Mouse (Mus musculus) liver, embryonic 12.5 days (tissue): Measurements from ENCODE around the gene Atg7. TPM values are rescaled to one million over a fixed set of nuclear protein-coding genes. Genes with fewer than 3 reads are reported as not detected.

ENCODE experiments used
- ATAC-seq: fragments of 200-750 bp; cut with Nextera tagmentation; 2 replicates; pipeline ENCODE4 v1.8.0; 2017; ENCODE audit warnings: moderate number of reproducible peaks, mild to moderate bottlenecking, moderate library complexity
- H3K27ac ChIP-seq: fragments of 300-500 bp; sonication (generic); 2 replicates; pipeline ENCODE4 v1.5.1; 2016; ENCODE audit warnings: mild to moderate bottlenecking
- H3K27me3 ChIP-seq: fragments of 300-500 bp; sonication (generic); replicated peaks from 2 replicates; pipeline ENCODE4 v1.6.1; 2016; ENCODE audit warnings: mild to moderate bottlenecking, moderate library complexity
- H3K36me3 ChIP-seq: fragments of 300-500 bp; sonication (generic); 2 replicates; pipeline ENCODE4 v1.6.1; 2016; ENCODE audit warnings: mild to moderate bottlenecking, moderate library complexity
- H3K4me1 ChIP-seq: fragments of 300-500 bp; sonication (generic); 2 replicates; pipeline ENCODE4 v1.6.1; 2016
- H3K4me2 ChIP-seq: fragments of 300-500 bp; sonication (generic); 2 replicates; pipeline ENCODE4 v1.6.1; 2016; ENCODE audit warnings: mild to moderate bottlenecking, moderate library complexity
- H3K4me3 ChIP-seq: fragments of 300-500 bp; sonication (generic); 2 replicates; pipeline ENCODE4 v1.5.1; 2016; ENCODE audit warnings: mild to moderate bottlenecking, moderate library complexity
- H3K9ac ChIP-seq: fragments of 300-500 bp; sonication (generic); 2 replicates; pipeline ENCODE4 v1.6.1; 2016; ENCODE audit warnings: mild to moderate bottlenecking, moderate library complexity
- H3K9me3 ChIP-seq: fragments of 300-500 bp; sonication (generic); replicated peaks from 2 replicates; pipeline ENCODE4 v1.6.1; 2016; ENCODE audit warnings: mild to moderate bottlenecking, moderate library complexity
- WGBS: fragments of 180-500 bp; shearing (Covaris S2); methylation state at CpG from one replicate; pipeline ENCODE4 v1.1.7; 2016; ENCODE audit not compliant: insufficient replicate concordance; 5-methylcytosine and 5-hydroxymethylcytosine counted together
- polyA plus RNA-seq: library from polyadenylated mRNA; unstranded; fragments of >200 nt; fragmentation: Nextera tagmentation; extraction: Ambion mirVana; gene quantifications from 2 replicates; pipeline ENCODE4 v1.2.1, GENCODE M21; 2016

Atg7 gene
- polyA plus RNA-seq, 1 experiment from 2014 or later = 15.0 TPM

DNA sequence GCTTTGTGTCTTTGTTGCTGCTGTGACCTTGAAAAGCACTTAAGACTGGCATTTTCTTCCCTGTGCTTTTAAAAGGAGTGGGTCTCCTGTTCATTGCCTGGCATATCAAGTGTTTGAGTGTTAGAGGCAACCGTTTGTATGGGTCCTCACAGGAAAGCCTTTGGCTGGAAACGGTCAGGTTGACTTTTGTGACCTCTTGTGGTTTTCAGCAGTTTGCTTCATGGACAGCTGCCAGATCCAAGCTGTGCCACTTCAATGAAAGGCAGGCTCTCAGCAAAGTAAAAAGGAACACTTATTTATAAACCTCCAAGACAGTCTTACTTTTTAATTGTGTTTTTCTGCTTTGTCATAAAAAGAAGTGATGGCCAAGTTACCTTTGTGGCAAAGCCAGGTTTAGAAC is 47.8 kb downstream of the Atg7 start:
- Histone ChIP-seq H3K4me2 (no peak overlapping the region), H3K4me1 (no peaks in the 10 kb centered on the region), H3K36me3 (peaks cover 11% of the 10 kb centered on the region; the same call in 1 of the 2 replicates), H3K4me3 (no peak overlapping the region), H3K9ac (no peak overlapping the region), H3K27me3 (no peaks in the 10 kb centered on the region), H3K9me3 (no peaks in the 10 kb centered on the region), H3K27ac (no peak overlapping the region)
- 46% methylated on average over 2 of the region's 2 CpGs for WGBS
- ATAC-seq = no peak

DNA sequence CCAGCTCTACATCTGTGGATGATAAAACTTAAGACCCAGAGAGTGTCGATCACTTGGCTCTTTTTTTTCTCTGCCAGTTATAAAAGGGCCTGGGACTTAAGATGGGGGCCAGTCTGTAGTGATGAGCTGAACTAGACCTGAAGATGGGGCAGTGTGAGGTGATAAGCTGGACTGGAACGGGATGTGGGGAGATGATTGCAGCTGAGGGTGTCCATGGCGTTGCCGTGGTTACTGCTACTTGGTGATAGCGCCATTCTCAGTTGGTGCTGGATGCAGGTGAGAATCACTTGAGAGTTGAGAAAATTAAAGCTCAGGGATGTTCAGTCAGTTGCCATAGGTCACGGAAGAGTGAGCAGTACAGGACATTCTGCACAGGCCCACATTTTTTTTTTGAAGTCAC is 48.6 kb downstream of the Atg7 start:
- WGBS = 75% methylated on average over 6 of the region's 6 CpGs
- Histone ChIP-seq H3K36me3 (0 out of 2 replicates have a peak, but pooled peaks cover 3% of the 10 kb centered on the region), H3K27ac (no peak overlapping the region), H3K4me1 (no peaks in the 10 kb centered on the region), H3K4me2 (no peak overlapping the region), H3K9ac (no peak overlapping the region), H3K27me3 (no peaks in the 10 kb centered on the region), H3K9me3 (no peaks in the 10 kb centered on the region), H3K4me3 (no peak overlapping the region)
- ATAC-seq = no peak

DNA sequence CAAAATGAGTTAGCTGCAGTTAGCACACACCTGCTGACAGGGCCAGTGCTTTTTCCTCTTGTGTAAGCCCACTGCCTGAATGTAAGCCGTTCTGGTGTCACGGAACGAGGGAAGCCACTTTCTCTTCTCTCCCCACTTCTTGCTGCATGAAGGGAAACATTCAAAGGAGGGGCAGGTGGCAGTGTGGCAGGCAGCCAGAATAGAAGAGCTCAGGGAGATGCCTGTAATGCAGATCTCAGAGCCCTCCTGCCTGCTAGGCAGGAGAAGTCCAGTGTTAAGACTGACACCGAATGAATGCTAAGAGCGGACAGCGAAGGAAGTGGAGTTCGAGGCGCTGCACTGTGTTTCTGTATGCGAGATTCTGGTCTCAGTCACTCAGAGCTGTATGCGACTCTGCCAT is 49.8 kb downstream of the Atg7 start:
- Histone ChIP-seq H3K4me1 (no peaks in the 10 kb centered on the region), H3K36me3 (peaks cover 6% of the 10 kb centered on the region; the same call in 1 of the 2 replicates), H3K4me3 (no peak overlapping the region), H3K4me2 (no peak overlapping the region), H3K9me3 (no peaks in the 10 kb centered on the region), H3K27me3 (no peaks in the 10 kb centered on the region), H3K9ac (no peak overlapping the region), H3K27ac (no peak overlapping the region)
- ATAC-seq = no peak
- WGBS = 84% methylated on average over 10 of the region's 10 CpGs

DNA sequence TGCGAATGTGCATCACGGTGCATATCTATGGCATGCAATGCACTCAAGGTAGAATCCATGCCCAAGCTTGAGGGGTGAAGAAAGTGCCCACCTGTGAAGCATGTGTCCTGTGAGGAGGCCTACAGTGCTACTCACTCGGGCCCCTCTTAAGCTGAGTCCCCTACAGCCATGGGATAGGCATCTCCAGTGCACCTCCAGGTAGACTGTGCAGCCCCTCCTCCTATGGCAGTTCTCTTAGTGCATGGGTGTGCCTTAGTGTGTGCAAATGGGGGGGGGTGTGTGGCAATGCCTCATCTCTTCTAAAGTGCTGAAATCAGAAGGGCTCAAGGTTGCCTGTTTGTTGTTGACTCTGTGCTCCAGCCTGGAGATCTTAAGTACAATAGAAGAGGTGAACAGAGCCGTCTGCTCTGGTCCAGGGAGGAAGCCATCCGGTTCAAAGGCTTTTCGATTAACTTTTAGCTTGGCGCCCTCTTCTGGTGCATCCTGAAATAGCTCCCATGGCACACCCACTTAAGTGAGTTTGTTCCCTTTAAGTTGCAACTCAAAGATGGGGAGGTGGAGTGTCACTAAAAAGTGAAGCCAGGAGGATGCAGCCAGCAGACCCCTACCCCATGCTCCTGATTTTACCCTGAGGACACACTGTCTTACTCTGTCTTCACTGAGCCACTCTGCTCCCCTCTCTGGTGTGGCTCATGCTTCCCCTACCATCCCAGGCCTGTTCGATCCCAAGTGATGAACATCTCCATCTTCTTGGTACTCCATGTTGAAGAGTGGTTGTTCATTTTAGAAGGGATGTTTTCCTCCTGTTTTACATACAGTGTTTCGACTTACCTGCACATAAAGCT is 55.0 kb downstream of the Atg7 start:
- Histone ChIP-seq H3K9ac (no peak overlapping the region), H3K27me3 (no peaks in the 10 kb centered on the region), H3K4me3 (no peak overlapping the region), H3K4me1 (no peaks in the 10 kb centered on the region), H3K4me2 (no peak overlapping the region), H3K9me3 (no peaks in the 10 kb centered on the region), H3K36me3 (peaks cover 19% of the 10 kb centered on the region), H3K27ac (no peak overlapping the region)
- ATAC-seq = no peak; the same call in 1 of the 2 replicates
- WGBS = 39% methylated on average over 9 of the region's 9 CpGs

DNA sequence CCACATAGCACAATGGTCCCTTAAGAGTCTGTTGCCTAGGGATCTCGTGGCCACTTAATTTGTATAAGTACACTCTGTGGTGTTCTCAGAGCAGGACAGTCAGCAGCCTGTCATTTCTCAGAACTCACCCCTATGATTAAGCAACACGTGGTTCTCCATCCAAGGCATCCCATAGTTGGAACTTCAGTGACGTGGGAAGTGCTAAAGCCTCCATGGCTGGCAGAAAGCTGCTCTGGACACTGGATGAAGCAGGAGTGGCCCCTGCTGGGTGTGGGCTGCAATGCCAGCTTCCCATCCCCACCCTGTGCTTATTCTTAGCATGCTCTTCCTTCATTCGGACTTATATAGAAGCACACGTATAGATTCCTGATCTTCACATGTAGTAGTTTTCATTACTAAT is 55.7 kb downstream of the Atg7 start:
- Histone ChIP-seq H3K36me3 (peaks cover 17% of the 10 kb centered on the region), H3K27me3 (no peaks in the 10 kb centered on the region), H3K27ac (no peak overlapping the region), H3K4me2 (no peak overlapping the region), H3K9ac (no peak overlapping the region), H3K4me3 (no peak overlapping the region), H3K4me1 (no peaks in the 10 kb centered on the region), H3K9me3 (no peaks in the 10 kb centered on the region)
- WGBS = 61% methylated on average over 5 of the region's 5 CpGs
- no peak for ATAC-seq

DNA sequence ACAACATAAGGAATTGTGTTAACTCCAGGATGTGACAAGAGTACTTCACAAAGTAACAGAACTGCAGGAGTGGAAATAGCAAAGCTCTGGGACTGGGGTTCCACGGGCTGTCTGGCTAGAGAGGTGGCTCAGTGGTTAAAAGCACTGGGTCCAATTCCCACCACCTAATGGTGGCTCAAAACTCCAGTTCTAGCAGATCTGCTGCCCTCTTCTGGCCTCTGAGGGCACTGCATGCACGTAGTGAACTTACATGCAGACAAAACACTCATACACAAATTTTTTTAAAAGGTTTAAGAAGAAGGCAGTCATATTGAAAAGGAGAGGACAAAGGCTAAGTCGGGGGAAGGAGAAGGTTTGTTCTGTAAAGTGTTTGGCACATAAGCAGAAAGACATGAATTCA is 57.8 kb downstream of the Atg7 start:
- Histone ChIP-seq H3K36me3 (peaks cover 22% of the 10 kb centered on the region), H3K4me1 (no peaks in the 10 kb centered on the region), H3K9ac (no peak overlapping the region), H3K4me3 (no peak overlapping the region), H3K27ac (no peak overlapping the region), H3K4me2 (no peak overlapping the region), H3K27me3 (no peaks in the 10 kb centered on the region), H3K9me3 (no peaks in the 10 kb centered on the region)
- 64% methylated on average over 3 of the region's 3 CpGs for WGBS
- ATAC-seq = no peak

DNA sequence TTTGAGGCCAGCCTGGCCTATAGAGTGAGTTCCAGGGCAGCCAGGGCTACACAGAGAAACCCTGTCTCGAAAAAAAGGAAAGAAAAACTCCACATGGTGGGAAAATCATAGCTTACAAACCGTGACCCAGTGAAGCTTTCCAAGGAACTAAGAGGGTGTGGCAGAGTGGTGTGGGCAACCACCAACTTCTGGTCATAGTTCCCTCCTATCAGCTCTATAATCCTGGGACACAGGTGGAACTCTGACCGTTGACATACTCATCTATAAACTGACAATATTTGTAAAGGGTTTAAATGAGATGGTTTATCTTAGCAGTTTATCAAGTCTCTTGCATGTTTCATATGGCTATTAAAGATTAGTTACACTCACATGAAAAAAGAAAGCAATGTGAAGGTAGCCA is 64.1 kb downstream of the Atg7 start:
- H3K27ac ChIP-seq = no peak overlapping the region
- H3K36me3 ChIP-seq = peaks cover 13% of the 10 kb centered on the region
- no peak overlapping the region for H3K9ac ChIP-seq
- H3K4me2 ChIP-seq = no peak overlapping the region
- WGBS = 63% methylated on average over 3 of the region's 3 CpGs
- no peaks in the 10 kb centered on the region for H3K9me3 ChIP-seq
- no peak for ATAC-seq
- H3K27me3 ChIP-seq = no peaks in the 10 kb centered on the region
- no peak overlapping the region for H3K4me3 ChIP-seq
- no peaks in the 10 kb centered on the region for H3K4me1 ChIP-seq

DNA sequence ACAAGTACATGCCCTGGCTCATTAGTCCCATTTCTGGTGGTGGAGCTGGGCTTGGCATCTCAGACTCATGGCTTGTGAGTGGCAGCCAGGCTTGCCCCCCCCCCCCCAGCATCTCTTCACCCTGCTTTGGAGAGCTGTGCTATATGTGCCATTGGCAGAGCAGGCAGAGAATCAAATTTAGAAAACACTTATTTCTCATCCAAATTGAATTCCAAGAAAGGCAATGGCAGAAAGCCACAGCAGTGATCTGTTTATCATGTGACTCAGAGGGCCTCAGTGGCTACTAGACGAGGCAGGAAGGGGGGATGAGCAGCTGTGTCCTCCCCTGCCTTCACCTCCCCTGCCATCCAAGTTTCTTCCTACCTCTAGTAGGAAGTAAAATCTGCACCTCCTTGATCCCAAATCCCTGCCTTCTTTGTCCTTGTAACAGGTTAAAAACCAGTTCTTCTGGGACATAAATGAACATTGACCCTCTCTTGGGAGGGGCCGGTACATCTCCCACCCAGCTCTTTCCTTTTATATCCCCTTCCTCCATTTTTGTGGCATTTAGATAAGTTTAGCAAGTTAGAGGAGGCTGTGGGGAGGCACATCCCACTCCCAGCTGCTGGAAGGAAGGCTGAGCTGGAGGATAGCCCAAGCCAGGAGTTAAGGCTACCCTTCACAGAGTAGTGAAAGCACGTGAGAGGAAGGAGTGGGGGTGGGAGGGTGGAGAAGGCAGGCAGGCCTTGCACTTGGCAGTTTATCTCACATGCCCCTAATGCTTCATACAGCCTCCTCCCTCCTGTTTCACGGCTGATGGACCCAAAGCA is 69.5 kb downstream of the Atg7 start:
- Histone ChIP-seq H3K4me2 (no peak overlapping the region), H3K36me3 (no peaks in the 10 kb centered on the region), H3K27me3 (no peaks in the 10 kb centered on the region), H3K27ac (no peak overlapping the region), H3K9me3 (no peaks in the 10 kb centered on the region), H3K4me3 (no peak overlapping the region), H3K9ac (no peak overlapping the region), H3K4me1 (peaks cover 6% of the 10 kb centered on the region; the same call in 1 of the 2 replicates)
- no peak for ATAC-seq
- 43% methylated on average over 4 of the region's 4 CpGs for WGBS

DNA sequence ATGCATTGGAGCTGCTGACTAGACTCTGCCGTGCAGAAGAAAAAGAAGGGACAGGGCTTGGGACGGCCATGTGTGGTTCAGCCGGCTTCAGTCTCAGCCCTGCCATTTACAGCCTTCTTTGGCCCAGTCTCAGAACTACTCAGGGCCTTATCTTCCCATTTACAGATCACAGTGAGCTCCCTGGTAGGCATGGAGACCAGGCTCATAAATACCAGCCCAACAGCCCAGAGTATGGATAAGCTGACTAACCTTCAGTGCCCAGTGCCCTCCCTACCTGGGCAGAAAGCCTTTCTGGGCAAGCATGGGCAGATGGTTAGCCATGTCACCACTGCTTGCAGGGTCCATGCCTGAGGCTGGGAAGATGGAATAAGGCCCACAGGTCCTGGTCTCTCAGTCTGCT is 70.6 kb downstream of the Atg7 start:
- WGBS = 72% methylated on average over 3 of the region's 3 CpGs
- no peak overlapping the region for H3K4me3 ChIP-seq
- peaks cover 6% of the 10 kb centered on the region; the same call in 1 of the 2 replicates for H3K4me1 ChIP-seq
- no peaks in the 10 kb centered on the region for H3K36me3 ChIP-seq
- H3K9ac ChIP-seq = no peak overlapping the region
- H3K9me3 ChIP-seq = no peaks in the 10 kb centered on the region
- no peaks in the 10 kb centered on the region for H3K27me3 ChIP-seq
- ATAC-seq = no peak
- no peak overlapping the region for H3K27ac ChIP-seq
- no peak overlapping the region for H3K4me2 ChIP-seq

DNA sequence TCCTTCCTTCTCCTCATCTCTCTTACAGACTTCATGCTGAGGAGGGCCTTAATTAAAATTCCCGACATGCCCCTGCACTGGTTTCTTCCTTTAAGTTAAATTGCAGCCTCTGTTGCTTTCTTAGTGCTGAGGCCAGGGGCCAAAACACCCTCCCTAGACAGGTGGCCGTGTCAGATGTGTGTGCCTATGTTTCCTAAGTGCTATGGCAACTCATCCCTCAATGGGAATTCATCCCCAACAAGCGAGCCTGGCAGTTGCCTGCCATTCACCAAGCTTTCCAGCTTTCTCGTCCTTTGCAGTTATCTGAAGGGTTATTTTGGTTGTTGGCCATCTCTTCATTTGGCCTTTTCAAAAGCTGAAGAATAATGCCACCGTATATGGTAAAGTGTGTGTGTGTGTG is 71.8 kb downstream of the Atg7 start:
- H3K36me3 ChIP-seq = no peaks in the 10 kb centered on the region
- ATAC-seq = no peak
- H3K4me1 ChIP-seq = peaks cover 6% of the 10 kb centered on the region; the same call in 1 of the 2 replicates
- no peaks in the 10 kb centered on the region for H3K9me3 ChIP-seq
- no peak overlapping the region for H3K4me2 ChIP-seq
- 60% methylated on average over 5 of the region's 5 CpGs for WGBS
- H3K27me3 ChIP-seq = no peaks in the 10 kb centered on the region
- no peak overlapping the region for H3K27ac ChIP-seq
- H3K4me3 ChIP-seq = no peak overlapping the region
- no peak overlapping the region for H3K9ac ChIP-seq

DNA sequence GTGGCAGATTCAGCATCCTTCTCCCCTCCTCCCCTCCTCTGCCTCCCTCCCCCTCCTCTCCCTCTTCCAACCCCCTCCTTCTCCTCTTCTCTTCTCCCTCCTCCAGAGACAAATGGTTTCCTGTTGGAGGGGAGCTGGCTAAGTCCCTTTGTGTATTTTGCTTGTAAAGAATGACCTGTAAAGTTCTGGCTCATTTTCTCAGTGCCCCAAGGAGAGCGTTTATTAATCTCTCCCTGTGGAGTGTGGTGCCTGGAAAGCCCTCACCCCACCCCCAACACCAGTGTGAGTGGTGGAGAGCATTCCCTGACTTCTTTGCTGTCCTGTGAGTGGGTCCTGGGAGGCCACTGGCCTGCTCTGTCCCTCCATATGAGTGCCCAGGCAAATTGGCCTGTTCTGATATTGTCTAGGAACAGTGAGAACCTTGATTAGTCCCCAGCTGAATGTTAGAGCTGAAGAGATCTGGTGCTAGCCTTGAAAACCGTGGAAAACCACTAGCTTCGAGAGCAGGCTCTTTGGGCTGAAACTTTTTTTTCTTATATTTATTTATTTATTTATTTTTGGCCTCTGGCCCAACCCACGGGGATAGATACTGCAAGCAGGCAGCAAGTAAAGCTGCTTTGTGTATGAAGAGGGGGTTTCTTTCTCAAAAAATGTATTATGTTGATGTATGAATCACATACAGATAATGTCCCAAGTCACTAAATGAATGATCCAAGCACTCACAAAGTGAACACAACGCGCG is 72.6 kb downstream of the Atg7 start:
- WGBS = 73% methylated on average over 7 of the region's 7 CpGs
- H3K4me2 ChIP-seq = no peak overlapping the region
- H3K4me1 ChIP-seq = peaks cover 6% of the 10 kb centered on the region; the same call in 1 of the 2 replicates
- H3K36me3 ChIP-seq = no peaks in the 10 kb centered on the region
- H3K9ac ChIP-seq = no peak overlapping the region
- H3K27me3 ChIP-seq = no peaks in the 10 kb centered on the region
- H3K4me3 ChIP-seq = no peak overlapping the region
- no peak for ATAC-seq
- no peak overlapping the region for H3K27ac ChIP-seq
- no peaks in the 10 kb centered on the region for H3K9me3 ChIP-seq

DNA sequence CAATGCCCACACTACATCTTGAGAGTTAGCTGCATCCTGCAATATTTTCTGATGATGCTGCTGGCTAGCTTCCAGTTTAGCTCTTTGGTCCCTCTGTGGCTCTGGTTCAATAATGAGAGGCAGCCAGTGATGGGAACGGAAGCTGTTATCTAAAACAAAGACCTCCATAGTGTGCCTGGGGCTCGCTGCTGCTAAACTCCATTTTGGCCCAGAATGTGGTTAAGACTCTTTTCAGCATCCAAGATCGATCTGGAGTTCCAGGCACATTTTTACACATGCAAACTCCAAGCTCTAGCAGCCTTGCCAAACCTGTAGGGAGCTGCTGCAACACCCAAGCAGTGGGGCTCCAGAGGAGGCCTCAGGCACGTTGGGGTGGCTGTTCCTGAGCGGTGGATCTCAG is 76.2 kb downstream of the Atg7 start:
- H3K27me3 ChIP-seq = no peaks in the 10 kb centered on the region
- 61% methylated on average over 5 of the region's 5 CpGs for WGBS
- H3K27ac ChIP-seq = no peak overlapping the region
- H3K9me3 ChIP-seq = no peaks in the 10 kb centered on the region
- no peak overlapping the region for H3K4me3 ChIP-seq
- H3K9ac ChIP-seq = no peak overlapping the region
- no peak overlapping the region for H3K4me2 ChIP-seq
- H3K4me1 ChIP-seq = 0 out of 2 replicates have a peak, but pooled peaks cover under 1% of the 10 kb centered on the region
- H3K36me3 ChIP-seq = no peaks in the 10 kb centered on the region
- no peak for ATAC-seq
